Mouse (Mus musculus) left cerebral cortex, adult 8-10 months (tissue): ENCODE measurements around the gene Pithd1. TPM values are rescaled to one million over a fixed set of nuclear protein-coding genes. Genes with fewer than 3 reads are reported as not detected.
"Not testable (repeated sequence)": the region's sequence is repeated elsewhere in the genome, so short reads cannot be mapped to it uniquely, and the experiment has no call there.

Experiments
- DNase-seq, 2 experiments: peaks; one replicate each; pipeline ENCODE4 v3.0.0; 2022; ENCODE audit warnings: low spot score in 2 of 2
- total RNA-seq, 4 experiments: library from RNA; stranded (reverse); gene quantifications; 2 replicates each; pipeline ENCODE4 v1.2.4; 2022

Pithd1 gene
- total RNA-seq, 4 experiments from 2014 or later = 82.0 to 99.8 (median 91.3) TPM

DNA sequence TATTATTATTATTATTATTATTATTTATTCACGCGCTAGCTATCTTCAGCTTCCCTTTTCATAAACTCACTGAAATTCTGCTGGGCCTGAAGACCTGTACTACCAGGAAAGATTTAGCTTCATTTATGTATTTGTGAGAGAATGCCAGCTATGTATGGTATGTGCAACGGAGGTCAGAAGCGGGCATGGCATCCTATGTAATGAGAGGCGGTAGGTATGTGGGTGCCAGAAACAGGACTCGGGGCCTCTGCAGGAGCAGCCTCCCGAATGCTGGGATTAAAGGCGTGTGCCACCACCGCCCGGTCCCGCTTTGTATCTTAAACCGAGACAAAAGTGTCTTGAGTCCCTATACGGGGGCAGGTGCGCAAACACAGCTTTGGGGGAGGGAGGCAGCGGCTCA is 24.1 kb downstream of the Pithd1 start:
- DNase-seq = no peak

DNA sequence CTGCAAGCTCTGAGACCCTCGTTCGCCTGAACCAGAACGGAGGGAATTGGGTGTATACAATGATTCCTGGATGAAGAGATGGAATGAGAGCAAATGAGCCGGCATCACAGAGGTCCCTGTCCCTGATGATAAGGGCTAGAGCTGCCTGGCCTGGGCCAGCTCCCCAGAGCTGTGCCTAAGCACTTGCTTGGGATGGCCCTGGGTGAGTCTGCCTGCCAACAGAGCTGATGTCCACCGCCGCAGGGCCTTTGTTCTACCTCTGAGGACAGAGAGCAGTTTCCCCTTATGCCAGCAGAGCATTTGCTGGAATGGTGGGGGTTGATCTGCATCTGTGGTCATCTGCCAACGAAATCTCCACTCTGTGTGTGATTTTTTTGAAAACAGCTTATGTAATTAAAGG is 24.9 kb downstream of the Pithd1 start:
- DNase-seq = no peak

DNA sequence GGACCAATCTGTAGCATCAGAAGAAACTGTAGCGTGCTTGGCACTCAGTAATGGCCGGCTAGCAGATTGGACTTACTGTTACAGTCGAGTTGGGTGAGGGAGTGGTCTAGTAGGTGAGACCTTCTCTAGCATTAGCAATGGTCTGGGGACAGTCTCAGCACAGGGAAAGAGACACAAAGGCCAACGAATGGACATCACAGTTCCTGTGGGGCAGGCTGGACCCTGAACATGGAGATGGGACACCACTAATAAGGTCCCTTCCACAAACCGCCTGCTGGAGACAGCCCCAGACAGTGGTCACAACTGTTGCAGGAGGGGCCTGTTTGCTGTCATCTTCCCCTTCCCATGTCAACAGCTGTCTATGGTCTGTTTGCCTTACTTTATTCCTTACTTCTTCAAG is 25.4 kb downstream of the Pithd1 start:
- no peak for DNase-seq

DNA sequence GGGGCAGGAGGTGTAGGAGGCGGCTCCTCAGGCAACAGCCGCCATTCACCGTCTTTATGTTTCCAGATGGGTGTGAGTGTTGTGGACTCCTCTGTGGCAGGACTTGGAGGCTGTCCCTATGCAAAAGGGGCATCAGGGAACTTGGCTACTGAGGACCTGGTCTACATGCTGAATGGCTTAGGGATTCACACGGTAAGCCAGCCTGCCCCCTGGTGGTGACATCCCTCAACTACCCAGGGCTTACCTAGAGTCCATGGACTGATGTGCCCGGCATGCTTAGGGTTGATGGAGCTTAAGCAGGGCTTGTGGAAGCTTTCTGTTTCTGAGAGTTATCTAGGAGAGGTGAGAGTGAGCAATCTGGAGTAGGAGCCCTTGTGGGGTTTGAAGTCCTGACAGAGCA is 26.3 kb downstream of the Pithd1 start:
- peak in 1 of 2 experiments; percentile 72 for DNase-seq

DNA sequence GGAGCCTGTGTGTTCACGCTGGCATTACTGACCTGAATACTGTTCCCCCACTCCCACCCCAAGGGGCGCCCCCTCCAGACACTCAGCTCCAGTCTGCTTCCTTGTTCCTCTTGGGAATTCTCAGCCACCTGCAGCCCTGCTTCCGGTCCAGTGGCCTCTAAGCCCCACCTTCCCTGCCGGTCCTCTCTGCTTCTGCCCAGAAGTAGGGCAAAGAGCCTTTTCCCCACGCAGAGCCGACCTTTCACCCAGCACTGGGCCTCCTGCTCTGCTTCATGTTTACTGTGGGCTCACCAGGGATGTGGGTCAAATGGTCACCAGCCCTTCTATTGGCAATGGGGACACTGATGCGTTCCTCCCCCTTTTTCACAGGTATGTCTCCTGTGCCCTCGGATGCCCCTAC is 28.7 kb downstream of the Pithd1 start:
- DNase-seq = no peak

DNA sequence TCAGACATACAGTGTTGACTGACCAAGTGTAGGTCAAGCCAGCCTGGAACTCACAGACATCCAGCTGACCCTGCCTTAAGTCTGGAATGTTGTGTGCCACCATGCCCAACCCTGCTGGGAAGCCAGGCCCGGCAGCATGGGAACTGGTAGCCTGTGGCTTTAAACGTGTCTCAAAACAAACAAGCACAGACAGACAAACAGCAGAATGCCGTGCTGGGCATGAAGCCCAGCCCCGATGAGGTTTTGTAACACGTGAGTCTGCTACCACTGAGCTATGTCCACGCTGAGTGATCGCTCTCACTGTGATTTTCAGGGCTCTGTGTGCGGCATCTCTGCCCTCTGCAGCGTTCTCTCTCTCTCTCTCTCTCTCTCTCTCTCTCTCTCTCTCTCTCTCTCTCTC is 31.2 kb downstream of the Pithd1 start:
- no peak for DNase-seq

DNA sequence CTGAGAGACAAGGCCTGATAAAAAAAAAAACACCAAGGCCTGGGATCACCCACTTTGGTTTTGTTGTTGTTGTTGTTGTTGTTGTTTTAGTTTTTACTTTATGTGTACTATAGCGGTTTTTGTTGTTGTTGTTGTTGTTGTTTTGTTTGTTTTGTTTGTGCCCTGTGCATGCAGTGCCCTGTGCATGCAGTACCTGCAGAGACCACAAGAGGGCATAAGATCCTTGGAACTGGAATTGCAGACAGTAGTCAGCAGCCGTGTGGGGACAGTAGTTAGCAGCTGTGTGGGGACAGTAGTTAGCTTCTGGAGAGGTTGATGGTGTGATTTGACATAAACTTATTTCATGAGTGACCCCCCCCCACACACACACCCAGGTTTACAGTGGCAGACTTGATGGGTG is 32.8 kb downstream of the Pithd1 start:
- DNase-seq = no peak

DNA sequence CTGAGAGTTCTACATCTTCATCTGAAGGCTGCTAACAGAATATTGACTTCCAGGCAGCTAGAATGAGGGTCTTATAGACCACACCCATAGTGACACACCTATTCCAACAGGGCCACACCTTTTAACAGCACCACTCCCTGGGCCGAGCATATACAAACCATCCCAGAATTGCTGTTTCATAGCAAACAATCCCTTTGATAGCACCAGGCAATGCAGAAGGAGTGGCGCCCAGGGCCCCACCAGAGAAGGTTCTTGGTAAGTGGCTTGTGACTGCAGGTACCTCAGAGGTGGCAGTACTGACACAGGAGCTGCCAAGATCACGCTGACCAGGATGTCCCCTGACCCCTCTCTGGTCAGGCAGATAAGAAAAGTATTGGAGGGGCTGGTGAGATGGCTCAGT is 33.9 kb downstream of the Pithd1 start:
- no peak for DNase-seq

DNA sequence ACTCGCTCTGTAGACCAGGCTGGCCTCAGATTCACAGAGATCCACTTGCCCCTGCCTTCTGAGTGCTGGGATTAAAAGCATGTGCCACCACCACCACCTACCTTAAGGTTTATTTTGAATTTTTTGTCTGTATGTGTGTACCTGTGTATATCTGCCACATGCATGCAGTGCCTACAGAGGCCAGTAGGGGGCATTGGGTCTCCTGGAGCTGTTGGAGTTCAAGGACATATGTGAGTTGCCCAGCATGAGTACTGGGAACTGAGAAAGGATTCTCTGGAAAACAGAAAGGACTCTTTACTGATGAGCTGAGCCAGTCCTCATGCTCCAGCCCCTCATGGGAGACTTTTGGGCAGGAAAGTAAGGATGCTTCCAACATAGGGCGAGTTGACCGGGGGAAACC is 35.6 kb downstream of the Pithd1 start:
- DNase-seq = no peak

DNA sequence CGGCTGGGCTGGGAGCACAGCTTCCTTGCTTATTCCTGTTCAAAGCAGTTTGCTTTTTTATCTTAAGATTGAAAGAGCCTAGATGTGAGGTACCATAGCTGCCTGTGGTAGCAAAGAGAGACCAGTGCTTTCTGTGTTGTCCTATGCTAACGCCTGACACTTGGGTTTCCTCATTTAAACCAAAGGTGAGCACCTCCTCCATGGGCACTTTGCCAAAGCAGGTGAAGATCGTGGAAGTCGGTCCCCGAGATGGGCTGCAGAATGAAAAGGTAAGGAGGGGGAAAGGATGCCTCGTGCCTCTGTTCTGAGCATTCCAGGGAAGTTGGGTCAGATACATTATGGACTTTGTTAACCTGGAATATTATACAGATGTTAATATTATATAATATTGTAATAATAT is 36.7 kb downstream of the Pithd1 start:
- DNase-seq = no peak

DNA sequence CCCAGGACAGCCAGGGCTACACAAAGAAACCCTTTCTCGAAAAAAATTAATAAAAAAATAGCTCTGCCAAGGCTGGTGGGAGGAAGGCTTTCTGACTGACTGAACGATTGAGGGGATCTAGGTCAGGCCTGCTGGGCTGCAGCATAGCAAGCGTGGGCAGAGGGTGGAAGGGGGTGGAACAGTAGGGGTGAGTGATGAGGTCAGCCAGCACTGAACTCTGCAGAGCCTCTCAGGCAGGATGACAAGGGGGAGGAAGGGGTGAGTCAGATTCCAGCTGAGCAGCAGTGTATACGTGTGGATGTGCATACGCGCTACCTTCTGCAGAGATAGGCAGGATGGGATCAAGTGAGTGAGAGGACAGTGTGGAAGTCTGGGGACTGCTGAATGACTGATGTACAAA is 37.2 kb downstream of the Pithd1 start:
- DNase-seq = no peak

DNA sequence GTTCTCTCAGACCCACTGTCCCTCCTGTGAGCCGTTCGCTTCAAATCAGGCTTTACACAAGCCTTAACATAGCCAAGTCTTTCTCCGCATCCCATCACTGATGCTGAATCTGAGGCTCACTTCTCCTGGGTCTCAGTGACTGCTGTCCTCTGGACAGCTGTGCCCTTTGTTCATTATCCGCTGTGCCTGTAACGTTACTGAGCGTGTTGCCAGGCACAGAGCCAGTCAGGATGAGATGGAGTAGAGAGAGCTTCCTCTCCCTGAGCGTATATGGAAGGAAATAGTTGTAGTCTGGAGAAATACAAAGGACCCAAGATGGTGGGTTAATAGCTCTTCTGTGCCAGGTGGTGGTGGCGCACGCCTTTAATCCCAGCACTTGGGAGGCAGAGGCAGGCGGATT is 37.6 kb downstream of the Pithd1 start:
- DNase-seq = no peak

DNA sequence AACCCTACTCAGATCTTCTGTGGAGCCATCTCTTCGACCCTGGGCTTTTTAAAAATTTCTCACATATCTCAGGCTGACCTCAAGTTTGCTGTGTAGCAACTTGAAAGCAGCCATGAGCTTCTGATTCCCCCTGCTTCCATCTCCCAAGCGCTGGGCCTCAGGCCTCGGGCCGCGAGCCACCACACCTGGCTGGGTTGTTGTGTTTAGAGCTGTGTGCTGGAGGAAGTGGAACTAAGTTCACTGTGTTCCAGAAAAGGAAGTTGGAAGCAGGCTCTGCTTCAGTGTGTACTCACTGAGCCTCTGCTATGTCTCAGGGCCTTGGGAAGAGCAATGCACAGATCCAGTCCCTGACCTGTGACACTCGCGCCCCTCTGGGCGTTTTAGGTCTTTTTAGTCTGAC is 38.9 kb downstream of the Pithd1 start:
- DNase-seq = no peak

DNA sequence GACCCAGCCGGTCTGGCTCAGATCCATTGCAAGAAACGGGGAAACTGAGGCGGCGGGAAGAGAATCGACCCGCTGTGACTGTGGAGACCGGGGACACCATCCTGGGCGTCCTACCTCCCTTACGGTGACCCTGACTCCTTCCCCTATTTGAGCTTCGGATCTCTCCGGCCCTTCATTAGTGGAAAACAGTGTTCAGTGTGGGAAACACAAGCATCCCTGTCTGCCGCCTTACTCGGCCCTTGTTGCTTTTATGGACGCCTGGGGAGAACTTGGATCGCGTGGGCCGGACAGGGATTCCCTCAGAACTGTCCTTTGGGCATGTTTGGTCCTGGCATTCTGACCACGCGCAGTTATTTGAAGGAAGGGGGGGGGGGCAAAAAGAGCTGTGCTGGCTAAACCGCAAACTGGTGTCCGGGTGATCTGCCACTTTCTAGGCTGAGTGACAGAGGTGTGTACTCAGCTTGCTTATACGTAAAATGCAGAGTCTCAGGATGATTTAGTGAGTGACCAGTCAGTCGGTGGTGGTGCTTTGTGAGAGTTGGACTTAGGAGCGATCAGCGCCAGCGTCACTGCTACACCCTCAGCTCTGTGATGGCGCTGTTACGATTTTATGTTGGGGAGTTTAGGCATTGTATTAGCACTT is 40.3 kb downstream of the Pithd1 start:
- DNase-seq = no peak

DNA sequence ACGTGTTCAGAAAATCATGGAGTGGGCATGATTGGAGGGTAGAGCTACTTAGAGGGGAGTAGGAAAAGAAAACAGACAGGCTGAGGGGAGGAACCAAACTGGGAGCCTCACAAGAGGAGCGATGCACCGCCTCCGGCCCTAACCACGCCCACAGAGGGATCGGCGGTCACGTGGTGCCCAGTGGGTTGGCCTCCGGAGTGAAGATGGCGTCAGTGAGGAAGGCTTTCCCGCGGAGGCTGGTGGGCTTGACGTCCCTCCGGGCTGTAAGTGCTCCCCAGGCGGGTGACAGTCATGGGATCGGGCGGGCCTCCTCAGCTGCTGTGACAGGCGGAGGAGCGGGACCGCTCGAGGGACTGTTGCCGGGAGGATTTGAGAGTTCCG is 40.8 kb downstream of the Pithd1 start, which contains the start of gene Hmgcl:
Gene Hmgcl (plus strand): TSS at position 171 of the 381 bp plus-strand sequence.
- DNase-seq = peak; percentile 85 to 92

DNA sequence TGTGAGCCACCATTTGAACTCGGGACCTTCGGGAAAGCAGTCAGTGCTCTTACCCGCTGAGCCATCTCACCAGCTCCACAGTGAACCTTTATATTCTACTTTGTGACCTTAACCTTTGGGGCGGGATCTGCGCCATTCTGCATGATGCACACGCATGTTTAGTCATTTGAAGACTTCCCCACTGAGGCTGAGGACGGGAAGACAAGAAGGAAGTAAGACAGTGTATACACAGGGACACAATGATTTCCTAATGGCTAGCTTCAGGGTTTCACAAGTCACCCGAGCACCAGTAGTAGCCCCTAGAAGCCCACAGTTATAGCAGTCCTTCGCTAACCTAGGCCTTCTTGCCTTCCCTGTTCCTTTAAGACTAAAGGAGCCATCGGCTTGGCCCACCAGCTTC is 41.4 kb downstream of the Pithd1 start:
- DNase-seq = no peak

DNA sequence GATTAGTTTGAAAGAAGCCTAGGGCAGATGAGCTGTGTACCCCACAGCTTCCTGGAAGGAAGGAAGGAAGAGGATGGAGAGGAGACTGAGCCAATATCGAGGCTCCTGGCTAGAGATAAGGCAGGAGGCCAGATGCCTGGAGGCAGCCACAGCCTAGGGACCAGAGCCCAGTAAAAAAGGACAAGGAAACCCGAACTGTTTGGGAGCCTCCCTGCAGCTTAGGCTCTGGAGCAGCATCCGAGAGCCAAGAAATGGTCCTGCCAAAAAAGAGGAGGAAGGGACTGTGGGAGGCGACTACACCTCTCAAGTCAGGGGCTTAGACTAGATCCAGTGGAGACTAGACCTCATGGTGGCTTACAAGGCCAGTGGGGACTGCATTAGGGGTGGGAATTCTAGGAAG is 43.7 kb downstream of the Pithd1 start:
- DNase-seq = no peak

DNA sequence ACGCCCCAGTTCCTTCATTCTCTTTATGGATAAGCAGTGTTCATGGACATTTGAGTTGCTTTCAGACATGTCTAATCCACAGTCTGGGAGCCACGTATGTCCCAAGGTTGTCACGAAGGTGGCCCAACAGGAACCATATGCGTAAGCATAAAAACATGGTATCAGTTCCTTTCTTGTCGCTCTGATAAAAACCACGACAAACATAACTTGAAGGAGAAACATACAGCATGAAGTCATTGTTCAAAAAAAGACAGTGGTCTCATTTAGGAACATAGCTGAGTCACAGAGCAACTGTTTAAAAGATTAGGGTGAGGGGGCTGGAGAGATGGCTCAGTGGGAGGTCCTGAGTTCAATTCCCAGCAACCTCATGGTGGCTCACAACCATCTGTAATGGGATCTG is 44.9 kb downstream of the Pithd1 start:
- DNase-seq = no peak

DNA sequence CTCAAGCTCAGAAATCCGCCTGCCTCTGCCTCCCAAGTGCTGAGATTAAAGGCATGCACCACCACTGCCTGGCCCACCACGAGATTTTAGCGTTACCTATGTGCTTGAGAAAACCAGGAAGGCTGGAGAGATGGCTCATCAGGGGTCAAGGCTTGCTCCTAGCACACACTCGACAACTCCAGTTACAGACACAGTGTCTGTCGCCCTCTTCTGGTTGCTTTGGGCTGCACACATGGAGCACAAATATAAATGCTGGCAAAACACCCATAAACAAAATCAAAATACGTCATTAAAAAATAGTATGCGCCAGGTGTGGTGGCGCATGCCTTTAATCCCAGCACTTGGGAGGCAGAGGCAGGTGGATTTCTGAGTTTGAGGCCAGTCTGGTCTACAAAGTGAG is 46.0 kb downstream of the Pithd1 start:
- DNase-seq = not testable (repeated sequence)

DNA sequence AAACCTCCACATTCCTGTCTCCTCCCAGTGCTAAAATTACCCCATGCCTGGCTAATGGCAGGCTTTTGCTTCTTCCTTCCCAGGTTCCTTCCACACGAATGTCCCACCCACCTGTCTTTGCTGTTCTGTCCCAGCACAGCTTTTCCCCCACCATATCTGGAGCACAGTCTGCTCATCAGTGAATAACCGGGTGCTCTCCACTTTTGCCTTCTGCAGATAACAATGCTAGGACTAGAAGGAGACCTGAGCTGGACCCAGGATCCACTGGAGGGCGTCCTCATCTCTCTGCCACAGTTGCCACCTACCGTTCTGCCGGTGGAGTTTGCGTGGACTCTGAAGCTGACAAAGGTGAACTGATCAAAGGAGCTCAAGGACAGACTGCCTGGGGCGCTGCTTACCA is 48.2 kb downstream of the Pithd1 start:
- DNase-seq = no peak

DNA sequence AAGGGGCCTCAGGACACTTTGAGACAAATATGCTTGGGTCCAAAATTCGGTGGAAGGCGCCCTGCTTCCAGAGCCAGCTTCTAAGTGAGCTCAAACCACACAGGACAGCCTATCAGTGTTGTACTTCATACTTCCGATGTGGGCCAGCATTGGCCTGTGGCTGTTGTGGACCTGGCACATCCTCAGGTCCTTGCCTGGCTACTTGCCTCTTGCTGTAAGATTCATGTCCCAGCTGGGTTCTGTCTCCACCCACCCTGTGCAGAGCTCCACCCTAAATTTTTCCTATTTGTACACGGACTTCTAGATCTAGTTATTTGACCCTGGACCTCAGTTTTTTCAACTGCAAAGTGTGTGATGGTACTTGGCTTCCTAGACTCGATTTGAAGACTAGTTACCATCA is 51.6 kb downstream of the Pithd1 start:
- no peak for DNase-seq

DNA sequence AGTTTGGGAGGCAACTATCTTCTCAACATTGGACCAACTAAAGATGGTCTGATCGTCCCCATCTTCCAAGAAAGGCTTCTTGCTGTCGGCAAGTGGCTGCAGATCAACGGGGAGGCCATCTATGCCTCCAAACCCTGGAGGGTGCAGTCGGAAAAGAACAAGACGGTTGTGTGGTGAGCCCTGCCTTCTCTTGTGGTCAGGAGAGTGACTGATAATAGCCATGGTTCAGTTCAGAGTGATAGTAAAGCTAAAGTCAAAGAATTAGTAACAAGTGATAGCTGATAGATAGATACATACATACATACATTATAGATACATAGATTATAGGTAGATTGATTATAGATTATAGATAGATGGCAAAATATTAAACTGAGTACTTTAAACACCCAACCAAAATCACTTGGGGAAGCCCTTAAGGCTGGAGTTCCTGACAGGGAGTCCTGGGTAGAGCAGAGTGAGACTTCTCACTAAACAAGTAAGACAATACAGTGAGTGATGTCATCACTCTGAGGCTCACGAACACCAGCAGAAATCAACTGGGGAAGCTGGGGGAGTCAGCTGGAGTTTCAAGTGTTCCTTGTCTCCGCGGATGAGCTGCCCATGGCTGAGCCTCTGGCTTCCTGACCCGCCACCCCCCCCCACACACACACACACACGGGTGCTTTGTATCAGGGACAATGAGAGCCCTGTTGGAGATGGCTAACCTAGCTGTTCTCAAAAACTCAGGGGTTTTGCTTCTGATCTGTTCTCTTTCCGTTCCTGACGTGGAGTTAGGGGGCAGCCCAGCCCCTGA is 52.2 kb downstream of the Pithd1 start:
- DNase-seq = no peak

DNA sequence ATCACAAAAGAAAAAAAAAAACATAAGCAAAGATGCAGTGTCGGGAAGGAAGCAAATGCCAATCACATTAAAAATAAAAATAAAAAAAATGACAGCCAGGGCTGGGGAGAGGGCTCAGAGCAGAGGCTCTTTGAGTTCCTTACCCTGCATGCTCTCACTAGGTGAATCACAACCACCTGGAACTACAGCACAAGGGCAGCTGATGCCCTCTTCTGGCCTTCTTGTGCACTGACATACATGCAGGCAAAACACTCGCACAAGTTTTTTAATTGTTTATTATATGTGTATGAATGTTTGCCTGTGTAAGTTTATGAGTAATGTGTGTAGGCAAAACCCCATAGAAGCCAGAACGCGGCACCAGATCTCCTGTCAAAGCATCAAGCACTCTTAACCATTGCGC is 55.2 kb downstream of the Pithd1 start:
- no peak for DNase-seq
